Mouse (Mus musculus): ENCODE data around the gene Gsk3a. TPM values are rescaled to one million over a fixed set of nuclear protein-coding genes. Genes with fewer than 3 reads are reported as not detected.
A peak's percentile ranks its signal among the peaks of the same experiment; 100 is the strongest.

The Gsk3a gene
- polyA plus RNA-seq, 1 experiment from 2014 or later = 23.4 TPM

- Histone ChIP-seq H3K27ac (no peak overlapping the region), H3K9me3 (ENCODE audit: control insufficient read depth, low read length) (no peaks in the 10 kb centered on the region), H3K4me3 (replicated peaks; ENCODE audit: low read length) (no peak overlapping the region), H3K4me2 (replicated peaks) (no peak overlapping the region), H3K27me3 (ENCODE audit: control insufficient read depth, insufficient read depth, low read length) (no peaks in the 10 kb centered on the region), H3K36me3 (replicated peaks; ENCODE audit: control insufficient read depth, insufficient read depth) (peaks cover 86% of the 10 kb centered on the region), H3K9ac (no peak overlapping the region), H3K4me1 (replicated peaks; ENCODE audit: control insufficient read depth, insufficient read depth, low read length) (peaks cover 19% of the 10 kb centered on the region)
- no peak for DNase-seq (ENCODE audit: low spot score)
- ATAC-seq (ENCODE audit: low FRiP score) = no peak
- WGBS = 60% methylated on average over 5 of the region's 5 CpGs
These were observed 5.5 kb downstream of the Gsk3a start for GRCm38 (mm10) chr7:25232101-25232648.

GRCm38 (mm10) chr7:25230690-25231285 is 6.9 kb downstream of the Gsk3a start:
- H3K27me3 ChIP-seq (ENCODE audit: control insufficient read depth, insufficient read depth, low read length) = no peaks in the 10 kb centered on the region
- H3K4me1 ChIP-seq (replicated peaks; ENCODE audit: control insufficient read depth, insufficient read depth, low read length) = peaks cover 9% of the 10 kb centered on the region
- no peak overlapping the region for H3K4me2 ChIP-seq (replicated peaks)
- H3K9me3 ChIP-seq (ENCODE audit: control insufficient read depth, low read length) = no peaks in the 10 kb centered on the region
- ATAC-seq (ENCODE audit: low FRiP score) = no peak
- DNase-seq (ENCODE audit: low spot score) = no peak
- H3K9ac ChIP-seq = no peak overlapping the region
- no peak overlapping the region for H3K27ac ChIP-seq
- H3K4me3 ChIP-seq (replicated peaks; ENCODE audit: low read length) = no peak overlapping the region
- peaks cover 99% of the 10 kb centered on the region for H3K36me3 ChIP-seq (replicated peaks; ENCODE audit: control insufficient read depth, insufficient read depth)
- 90% methylated on average over 9 of the region's 9 CpGs for WGBS

GRCm38 (mm10) chr7:25227523-25228300 is 9.9 kb downstream of the Gsk3a start:
- ATAC-seq (ENCODE audit: low FRiP score) (no peak), DNase-seq (ENCODE audit: low spot score) (no peak)
- Histone ChIP-seq H3K27ac (no peak overlapping the region), H3K4me3 (replicated peaks; ENCODE audit: low read length) (no peak overlapping the region), H3K4me2 (replicated peaks) (no peak overlapping the region), H3K4me1 (replicated peaks; ENCODE audit: control insufficient read depth, insufficient read depth, low read length) (no peaks in the 10 kb centered on the region), H3K27me3 (ENCODE audit: control insufficient read depth, insufficient read depth, low read length) (no peaks in the 10 kb centered on the region), H3K9ac (no peak overlapping the region), H3K36me3 (replicated peaks; ENCODE audit: control insufficient read depth, insufficient read depth) (peaks cover 89% of the 10 kb centered on the region), H3K9me3 (ENCODE audit: control insufficient read depth, low read length) (no peaks in the 10 kb centered on the region)
- 94% methylated on average over 1 of the region's 1 CpGs for WGBS

GRCm38 (mm10) chr7:25222275-25222967 is 15.2 kb downstream of the Gsk3a start:
- Histone ChIP-seq H3K27me3 (ENCODE audit: control insufficient read depth, insufficient read depth, low read length) (no peaks in the 10 kb centered on the region), H3K27ac (no peak overlapping the region), H3K4me2 (replicated peaks) (peak overlapping the region; percentile 94), H3K4me3 (replicated peaks; ENCODE audit: low read length) (peak overlapping the region; percentile 81), H3K4me1 (replicated peaks; ENCODE audit: control insufficient read depth, insufficient read depth, low read length) (peaks cover 30% of the 10 kb centered on the region), H3K36me3 (replicated peaks; ENCODE audit: control insufficient read depth, insufficient read depth) (peaks cover 40% of the 10 kb centered on the region), H3K9ac (no peak overlapping the region; the same call in 1 of the 2 replicates), H3K9me3 (ENCODE audit: control insufficient read depth, low read length) (no peaks in the 10 kb centered on the region)
- 88% methylated on average over 10 of the region's 10 CpGs for WGBS
- DNase-seq (ENCODE audit: low spot score) (no peak), ATAC-seq (ENCODE audit: low FRiP score) (no peak)

GRCm38 (mm10) chr7:25221102-25221883 is 16.4 kb downstream of the Gsk3a start, which contains the start of gene Zfp526:
Gene Zfp526 (plus strand): TSS chr7:25221425.
- WGBS = under 1% methylated on average over 42 of the region's 45 CpGs
- peak; percentile 98 for DNase-seq (ENCODE audit: low spot score)
- peak within 1 kb of the TSS; percentile 80 for H3K27ac ChIP-seq
- H3K4me1 ChIP-seq (replicated peaks; ENCODE audit: control insufficient read depth, insufficient read depth, low read length) = peaks cover 30% of the 10 kb centered on the region
- ATAC-seq (ENCODE audit: low FRiP score) = peak; percentile 96
- peak within 1 kb of the TSS; percentile 94 for H3K4me2 ChIP-seq (replicated peaks)
- peak within 1 kb of the TSS; percentile 81 for H3K4me3 ChIP-seq (replicated peaks; ENCODE audit: low read length)
- no peaks in the 10 kb centered on the region for H3K9me3 ChIP-seq (ENCODE audit: control insufficient read depth, low read length)
- H3K27me3 ChIP-seq (ENCODE audit: control insufficient read depth, insufficient read depth, low read length) = no peaks in the 10 kb centered on the region
- peaks cover 37% of the 10 kb centered on the region for H3K36me3 ChIP-seq (replicated peaks; ENCODE audit: control insufficient read depth, insufficient read depth)
- peak within 1 kb of the TSS; percentile 77 for H3K9ac ChIP-seq

- peak within 1 kb of the TSS; percentile 81 for H3K4me3 ChIP-seq (replicated peaks; ENCODE audit: low read length)
- ATAC-seq (ENCODE audit: low FRiP score) (no peak), DNase-seq (ENCODE audit: low spot score) (no peak)
- WGBS = 8% methylated on average over 20 of the region's 20 CpGs
- H3K27me3 ChIP-seq (ENCODE audit: control insufficient read depth, insufficient read depth, low read length) = no peaks in the 10 kb centered on the region
- peak within 1 kb of the TSS; percentile 77 for H3K9ac ChIP-seq
- peaks cover 37% of the 10 kb centered on the region for H3K36me3 ChIP-seq (replicated peaks; ENCODE audit: control insufficient read depth, insufficient read depth)
- H3K4me1 ChIP-seq (replicated peaks; ENCODE audit: control insufficient read depth, insufficient read depth, low read length) = peaks cover 30% of the 10 kb centered on the region
- no peaks in the 10 kb centered on the region for H3K9me3 ChIP-seq (ENCODE audit: control insufficient read depth, low read length)
- H3K27ac ChIP-seq = peak within 1 kb of the TSS; percentile 80
- peak within 1 kb of the TSS; percentile 94 for H3K4me2 ChIP-seq (replicated peaks)
These were observed 17.1 kb downstream of the Gsk3a start, which contains the start of gene Dedd2 for GRCm38 (mm10) chr7:25220457-25221101. Gene Dedd2 (minus strand): TSS chr7:25220615.

- peak; percentile 67 for ATAC-seq (ENCODE audit: low FRiP score)
- Histone ChIP-seq H3K4me1 (replicated peaks; ENCODE audit: control insufficient read depth, insufficient read depth, low read length) (peaks cover 30% of the 10 kb centered on the region), H3K36me3 (replicated peaks; ENCODE audit: control insufficient read depth, insufficient read depth) (peaks cover 36% of the 10 kb centered on the region; the same call in 1 of the 2 replicates), H3K4me2 (replicated peaks) (peak overlapping the region; percentile 94), H3K4me3 (replicated peaks; ENCODE audit: low read length) (peak overlapping the region; percentile 81), H3K27me3 (ENCODE audit: control insufficient read depth, insufficient read depth, low read length) (no peaks in the 10 kb centered on the region), H3K9me3 (ENCODE audit: control insufficient read depth, low read length) (no peaks in the 10 kb centered on the region), H3K9ac (peak overlapping the region; percentile 77), H3K27ac (peak overlapping the region; percentile 78)
- peak; percentile 95 for DNase-seq (ENCODE audit: low spot score)
- 4% methylated on average over 31 of the region's 31 CpGs for WGBS
These were observed 17.7 kb downstream of the Gsk3a start for GRCm38 (mm10) chr7:25219756-25220456.

- DNase-seq (ENCODE audit: low spot score) = no peak
- H3K27ac ChIP-seq = peak overlapping the region; percentile 78
- ATAC-seq (ENCODE audit: low FRiP score) = peak; percentile 12; the same call in 1 of the 2 replicates
- H3K4me3 ChIP-seq (replicated peaks; ENCODE audit: low read length) = peak overlapping the region; percentile 81
- peak overlapping the region; percentile 94 for H3K4me2 ChIP-seq (replicated peaks)
- peaks cover 35% of the 10 kb centered on the region for H3K36me3 ChIP-seq (replicated peaks; ENCODE audit: control insufficient read depth, insufficient read depth)
- WGBS = under 1% methylated on average over 16 of the region's 16 CpGs
- H3K9ac ChIP-seq = peak overlapping the region; percentile 77
- H3K9me3 ChIP-seq (ENCODE audit: control insufficient read depth, low read length) = no peaks in the 10 kb centered on the region
- H3K4me1 ChIP-seq (replicated peaks; ENCODE audit: control insufficient read depth, insufficient read depth, low read length) = peaks cover 30% of the 10 kb centered on the region
- H3K27me3 ChIP-seq (ENCODE audit: control insufficient read depth, insufficient read depth, low read length) = no peaks in the 10 kb centered on the region
These were observed 18.3 kb downstream of the Gsk3a start for GRCm38 (mm10) chr7:25219416-25219750.

Data from hindbrain, embryonic 14.5 days (tissue).